Mouse (Mus musculus): ENCODE measurements around the gene Tmem265. TPM values are rescaled to one million over a fixed set of nuclear protein-coding genes. Genes with fewer than 3 reads are reported as not detected.

Gene Tmem265
- total RNA-seq, 1 experiment from 2014 or later = 5.9 TPM

Other genes with a start within 250 kb of the Tmem265 start
- 5.1 and 6.8 TPM in 2 replicates for gene Zfp768, start 215.8 kb upstream of the Tmem265 start, total RNA-seq (2017)
- gene Zfp747, start 185.3 kb upstream of the Tmem265 start, total RNA-seq (2017) = 5.1 and 12.0 TPM in 2 replicates
- 4.8 and 7.2 TPM in 2 replicates for gene 9130019O22Rik, start 174.2 kb upstream of the Tmem265 start, total RNA-seq (2017)
- gene E430018J23Rik, start 167.8 kb upstream of the Tmem265 start, total RNA-seq (2017) = 9.7 and 11.2 TPM in 2 replicates
- 9.2 and 13.0 TPM in 2 replicates for gene Zfp764, start 154.6 kb upstream of the Tmem265 start, total RNA-seq (2017)
- 7.7 and 11.5 TPM in 2 replicates for gene Zfp688, start 139.3 kb upstream of the Tmem265 start, total RNA-seq (2017)
- 3.1 and 4.8 TPM in 2 replicates for gene Zfp689, start 112.2 kb upstream of the Tmem265 start, total RNA-seq (2017)
- 19.0 and 33.8 TPM in 2 replicates for gene Prr14, start 101.8 kb upstream of the Tmem265 start, total RNA-seq (2017)
- gene Fbrs, start 82.2 kb upstream of the Tmem265 start, total RNA-seq (2017) = 15.1 and 30.3 TPM in 2 replicates
- 33.8 and 62.1 TPM in 2 replicates for gene Srcap, start 49.4 kb upstream of the Tmem265 start, total RNA-seq (2017)
- 11.2 and 11.9 TPM in 2 replicates for gene Gm42715, start 41.8 kb upstream of the Tmem265 start, total RNA-seq (2017)
- 18.3 and 31.8 TPM in 2 replicates for gene Phkg2, start 11.9 kb downstream of the Tmem265 start, total RNA-seq (2017)
- 0.68 and 1.1 TPM in 2 replicates for gene Ccdc189, start 27.2 kb downstream of the Tmem265 start, total RNA-seq (2017)
- gene Rnf40, start 27.4 kb downstream of the Tmem265 start, total RNA-seq (2017) = 55.9 and 57.4 TPM in 2 replicates
- 12.9 and 39.4 TPM in 2 replicates for gene Zfp629, start 54.4 kb downstream of the Tmem265 start, total RNA-seq (2017)
- 54.4 and 68.0 TPM in 2 replicates for gene Bcl7c, start 147.5 kb downstream of the Tmem265 start, total RNA-seq (2017)
- 0.14 TPM in 1 of 2 replicates, not detected in the other for gene Ctf1, start 151.3 kb downstream of the Tmem265 start, total RNA-seq (2017)
- not detected in 2 replicates for gene Ctf2, start 170.8 kb downstream of the Tmem265 start, total RNA-seq (2017)
- 14.6 and 21.4 TPM in 2 replicates for gene Fbxl19, start 183.2 kb downstream of the Tmem265 start, total RNA-seq (2017)
- 24.5 and 40.6 TPM in 2 replicates for gene Orai3, start 208.4 kb downstream of the Tmem265 start, total RNA-seq (2017)
- gene Setd1a, start 215.3 kb downstream of the Tmem265 start, total RNA-seq (2017) = 15.1 and 16.6 TPM in 2 replicates
- 1.4 TPM in 1 of 2 replicates, not detected in the other for gene Gm49388, start 224.2 kb downstream of the Tmem265 start, total RNA-seq (2017)
- gene Hsd3b7, start 239.2 kb downstream of the Tmem265 start, total RNA-seq (2017) = 36.7 and 52.3 TPM in 2 replicates

Data from common myeloid progenitor, adult 5-6 weeks (primary cell).